Mouse (Mus musculus): ENCODE data around the gene Ppp1r18. TPM values are rescaled to one million over a fixed set of nuclear protein-coding genes. Genes with fewer than 3 reads are reported as not detected.

Ppp1r18 gene
- total and polyA plus RNA-seq, 2 experiments: 2.0 to 5.5 TPM

DNA sequence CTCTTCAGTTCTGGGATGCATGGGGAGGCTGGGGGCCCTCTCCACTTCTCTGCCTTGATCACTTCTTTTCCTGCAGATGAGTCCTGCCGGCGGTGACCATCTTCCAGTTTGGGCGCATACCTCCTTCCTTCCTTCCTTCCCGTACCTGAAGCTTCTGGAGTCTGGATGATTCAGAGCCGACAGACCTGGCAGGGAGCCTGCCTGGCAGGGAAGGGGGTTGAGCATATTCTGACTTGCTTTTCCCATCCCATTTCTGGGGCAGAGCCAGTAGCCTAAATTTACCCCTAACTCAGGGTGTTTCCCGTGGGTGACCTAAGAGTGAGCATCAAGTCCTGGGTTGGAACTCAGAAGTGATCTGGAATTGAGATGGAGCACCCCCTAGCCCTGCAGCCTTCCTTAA, 9.3 kb downstream of the Ppp1r18 start:
- 73% methylated on average over 6 of the region's 6 CpGs for WGBS
- Histone ChIP-seq H3K27me3 (ENCODE audit: control insufficient read depth, insufficient read depth, low read length) (no peaks in the 10 kb centered on the region), H3K79me2 (ENCODE audit: control insufficient read depth, insufficient read depth, low read length) (0 out of 2 replicates have a peak, but pooled peaks cover under 1% of the 10 kb centered on the region), H3K36me3 (ENCODE audit: control insufficient read depth, insufficient read depth, low read length) (no peaks in the 10 kb centered on the region), H3K9ac (ENCODE audit: low read depth, low read length) (no peak overlapping the region), H3K4me3 (ENCODE audit: insufficient read depth, low read depth, low read length) (no peak overlapping the region), H3K27ac (replicated peaks; ENCODE audit: insufficient read depth, low read depth, low read length) (no peak overlapping the region), H3K4me1 (ENCODE audit: control insufficient read depth, insufficient read depth, low read length) (peaks cover 5% of the 10 kb centered on the region)
- TF ChIP-seq POLR2A (IDR thresholded peaks at IDR 0.05; ENCODE audit: extremely low read depth, insufficient read depth, low read length) (no peak), CTCF (IDR thresholded peaks at IDR 0.05; ENCODE audit: low read depth, low read length) (no peak)
- DNase-seq (ENCODE audit: extremely low read depth, low read depth, low spot score): no peak

DNA sequence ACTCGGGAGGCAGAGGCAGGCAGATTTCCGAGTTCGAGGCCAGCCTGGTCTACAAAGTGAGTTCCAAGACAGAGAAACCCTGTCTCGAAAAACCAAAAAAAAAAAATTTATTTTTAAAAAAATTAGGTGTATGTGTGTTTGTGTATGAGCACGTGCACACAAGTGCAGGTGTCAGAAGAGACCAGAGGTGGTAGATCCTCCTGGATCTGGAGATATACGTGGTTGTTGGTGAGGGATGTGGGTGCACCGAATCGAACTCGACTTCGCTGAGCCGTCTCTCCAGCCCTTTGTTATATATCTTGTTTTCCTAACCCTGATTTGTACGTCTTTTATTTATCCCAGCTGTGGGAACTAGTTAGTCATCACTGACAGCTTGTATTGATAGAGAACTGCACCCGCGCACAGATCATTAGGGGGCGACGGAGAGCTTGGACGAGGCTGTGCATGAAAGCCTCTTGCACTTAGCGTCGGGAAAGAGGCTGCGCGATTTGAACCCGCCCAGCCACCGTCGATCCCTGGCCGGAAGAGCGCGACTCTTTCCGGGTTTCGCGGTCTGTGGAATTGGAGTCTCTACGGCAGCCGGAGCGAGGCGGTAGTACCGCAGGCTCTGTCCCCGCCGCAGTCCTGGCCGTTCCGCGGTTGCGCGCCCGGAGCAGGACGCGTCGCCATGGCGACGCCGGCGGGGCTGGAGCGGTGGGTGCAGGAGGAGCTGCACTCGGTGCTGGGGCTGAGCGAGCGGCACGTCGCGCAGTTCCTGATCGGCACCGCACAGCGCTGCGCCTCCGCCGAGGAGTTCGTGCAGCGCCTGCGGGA, 14.1 kb downstream of the Ppp1r18 start, which contains the start of gene Dhx16:
Dhx16 (plus strand) TSS at position 575 of the 813 bp plus-strand sequence.
- H3K27me3 ChIP-seq (ENCODE audit: control insufficient read depth, insufficient read depth, low read length): no peaks in the 10 kb centered on the region
- peak within 1 kb of the TSS; percentile 94 for H3K9ac ChIP-seq (ENCODE audit: low read depth, low read length)
- peak; percentile 86 for DNase-seq (ENCODE audit: extremely low read depth, low read depth, low spot score)
- peak; percentile 56; the same call in 1 of the 2 replicates for TF ChIP-seq POLR2A (IDR thresholded peaks at IDR 0.05; ENCODE audit: extremely low read depth, insufficient read depth, low read length)
- peak; percentile 88 for TF ChIP-seq CTCF (IDR thresholded peaks at IDR 0.05; ENCODE audit: low read depth, low read length)
- 0 out of 2 replicates have a peak, but pooled peaks cover 3% of the 10 kb centered on the region for H3K79me2 ChIP-seq (ENCODE audit: control insufficient read depth, insufficient read depth, low read length)
- peak within 1 kb of the TSS; percentile 53 for H3K27ac ChIP-seq (replicated peaks; ENCODE audit: insufficient read depth, low read depth, low read length)
- H3K4me1 ChIP-seq (ENCODE audit: control insufficient read depth, insufficient read depth, low read length): peaks cover 8% of the 10 kb centered on the region
- WGBS: 6% methylated on average over 66 of the region's 66 CpGs
- H3K36me3 ChIP-seq (ENCODE audit: control insufficient read depth, insufficient read depth, low read length): peaks cover 9% of the 10 kb centered on the region; the same call in 1 of the 2 replicates
- H3K4me3 ChIP-seq (ENCODE audit: insufficient read depth, low read depth, low read length): peak within 1 kb of the TSS; percentile 82

DNA sequence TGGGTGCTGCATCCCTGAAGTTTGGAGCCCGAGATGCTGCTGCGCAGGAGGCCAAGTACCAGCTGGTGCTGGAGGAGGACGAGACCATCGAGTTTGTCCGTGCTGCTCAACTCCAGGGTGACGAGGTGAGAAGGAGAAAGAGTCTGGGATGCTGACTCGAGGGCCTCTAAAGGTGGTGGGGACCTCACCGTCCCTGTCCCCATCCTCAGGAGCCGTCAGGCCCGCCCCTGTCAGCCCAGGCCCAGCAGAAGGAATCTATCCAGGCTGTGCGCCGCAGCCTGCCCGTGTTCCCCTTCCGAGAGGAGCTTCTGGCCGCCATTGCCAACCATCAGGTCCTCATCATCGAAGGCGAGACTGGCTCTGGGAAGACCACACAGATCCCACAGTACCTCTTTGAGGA, 17.5 kb downstream of the Ppp1r18 start:
- TF ChIP-seq CTCF (IDR thresholded peaks at IDR 0.05; ENCODE audit: low read depth, low read length) (no peak), POLR2A (IDR thresholded peaks at IDR 0.05; ENCODE audit: extremely low read depth, insufficient read depth, low read length) (no peak)
- H3K4me1 ChIP-seq (ENCODE audit: control insufficient read depth, insufficient read depth, low read length): peaks cover 8% of the 10 kb centered on the region
- peaks cover 17% of the 10 kb centered on the region; the same call in 1 of the 2 replicates for H3K36me3 ChIP-seq (ENCODE audit: control insufficient read depth, insufficient read depth, low read length)
- 95% methylated on average over 17 of the region's 17 CpGs for WGBS
- H3K4me3 ChIP-seq (ENCODE audit: insufficient read depth, low read depth, low read length): no peak overlapping the region
- 0 out of 2 replicates have a peak, but pooled peaks cover 3% of the 10 kb centered on the region for H3K79me2 ChIP-seq (ENCODE audit: control insufficient read depth, insufficient read depth, low read length)
- no peak overlapping the region for H3K27ac ChIP-seq (replicated peaks; ENCODE audit: insufficient read depth, low read depth, low read length)
- H3K9ac ChIP-seq (ENCODE audit: low read depth, low read length): no peak overlapping the region
- no peak for DNase-seq (ENCODE audit: extremely low read depth, low read depth, low spot score)
- no peaks in the 10 kb centered on the region for H3K27me3 ChIP-seq (ENCODE audit: control insufficient read depth, insufficient read depth, low read length)

DNA sequence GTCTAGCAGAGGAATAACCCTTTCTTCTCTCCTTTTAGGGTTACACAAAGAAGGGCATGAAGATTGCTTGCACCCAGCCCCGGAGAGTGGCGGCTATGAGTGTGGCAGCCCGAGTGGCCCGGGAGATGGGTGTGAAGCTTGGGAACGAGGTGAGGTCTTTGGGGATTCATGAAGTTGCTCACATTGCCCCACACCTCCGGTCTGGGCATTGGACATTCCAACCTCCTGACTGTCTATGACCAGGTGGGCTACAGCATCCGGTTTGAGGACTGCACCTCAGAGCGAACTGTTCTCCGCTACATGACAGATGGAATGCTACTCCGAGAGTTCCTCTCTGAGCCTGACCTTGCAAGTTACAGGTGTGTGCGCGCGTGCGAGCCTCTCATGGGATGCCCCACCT, 18.4 kb downstream of the Ppp1r18 start:
- no peaks in the 10 kb centered on the region for H3K27me3 ChIP-seq (ENCODE audit: control insufficient read depth, insufficient read depth, low read length)
- peaks cover 18% of the 10 kb centered on the region; the same call in 1 of the 2 replicates for H3K36me3 ChIP-seq (ENCODE audit: control insufficient read depth, insufficient read depth, low read length)
- H3K27ac ChIP-seq (replicated peaks; ENCODE audit: insufficient read depth, low read depth, low read length): no peak overlapping the region
- WGBS: 97% methylated on average over 14 of the region's 14 CpGs
- peaks cover 8% of the 10 kb centered on the region for H3K4me1 ChIP-seq (ENCODE audit: control insufficient read depth, insufficient read depth, low read length)
- H3K9ac ChIP-seq (ENCODE audit: low read depth, low read length): no peak overlapping the region
- H3K79me2 ChIP-seq (ENCODE audit: control insufficient read depth, insufficient read depth, low read length): 0 out of 2 replicates have a peak, but pooled peaks cover 3% of the 10 kb centered on the region
- TF ChIP-seq CTCF (IDR thresholded peaks at IDR 0.05; ENCODE audit: low read depth, low read length) (no peak), POLR2A (IDR thresholded peaks at IDR 0.05; ENCODE audit: extremely low read depth, insufficient read depth, low read length) (no peak)
- DNase-seq (ENCODE audit: extremely low read depth, low read depth, low spot score): no peak
- H3K4me3 ChIP-seq (ENCODE audit: insufficient read depth, low read depth, low read length): no peak overlapping the region

DNA sequence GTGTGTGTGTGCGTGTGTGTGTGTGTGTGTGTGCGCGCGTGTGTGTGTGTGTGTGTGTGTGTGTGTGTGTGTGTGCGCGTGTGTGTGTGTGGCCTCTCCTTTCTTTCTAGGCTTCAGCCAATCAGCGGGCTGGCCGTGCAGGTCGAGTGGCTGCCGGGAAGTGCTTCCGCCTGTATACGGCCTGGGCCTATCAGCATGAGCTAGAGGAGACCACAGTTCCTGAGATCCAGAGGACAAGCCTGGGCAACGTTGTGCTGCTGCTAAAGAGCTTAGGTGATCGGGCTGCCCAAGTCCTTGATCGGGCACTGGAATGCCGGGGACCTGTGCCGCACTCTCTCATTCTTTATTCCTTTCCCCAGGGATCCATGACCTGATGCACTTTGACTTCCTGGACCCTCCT, 22.3 kb downstream of the Ppp1r18 start:
- no peaks in the 10 kb centered on the region for H3K27me3 ChIP-seq (ENCODE audit: control insufficient read depth, insufficient read depth, low read length)
- no peaks in the 10 kb centered on the region for H3K4me1 ChIP-seq (ENCODE audit: control insufficient read depth, insufficient read depth, low read length)
- DNase-seq (ENCODE audit: extremely low read depth, low read depth, low spot score): no peak
- no peak for TF ChIP-seq POLR2A (IDR thresholded peaks at IDR 0.05; ENCODE audit: extremely low read depth, insufficient read depth, low read length)
- no peaks in the 10 kb centered on the region for H3K79me2 ChIP-seq (ENCODE audit: control insufficient read depth, insufficient read depth, low read length)
- H3K4me3 ChIP-seq (ENCODE audit: insufficient read depth, low read depth, low read length): no peak overlapping the region
- 78% methylated on average over 17 of the region's 17 CpGs for WGBS
- peaks cover 41% of the 10 kb centered on the region; the same call in 1 of the 2 replicates for H3K36me3 ChIP-seq (ENCODE audit: control insufficient read depth, insufficient read depth, low read length)
- H3K9ac ChIP-seq (ENCODE audit: low read depth, low read length): no peak overlapping the region
- no peak overlapping the region for H3K27ac ChIP-seq (replicated peaks; ENCODE audit: insufficient read depth, low read depth, low read length)
